Mouse (Mus musculus): ENCODE data around the gene H2-DMb2. TPM values are rescaled to one million over a fixed set of nuclear protein-coding genes. Genes with fewer than 3 reads are reported as not detected.

The H2-DMb2 gene
- 8.5 TPM for polyA plus RNA-seq (2017; shearing (Covaris generic))

DNA sequence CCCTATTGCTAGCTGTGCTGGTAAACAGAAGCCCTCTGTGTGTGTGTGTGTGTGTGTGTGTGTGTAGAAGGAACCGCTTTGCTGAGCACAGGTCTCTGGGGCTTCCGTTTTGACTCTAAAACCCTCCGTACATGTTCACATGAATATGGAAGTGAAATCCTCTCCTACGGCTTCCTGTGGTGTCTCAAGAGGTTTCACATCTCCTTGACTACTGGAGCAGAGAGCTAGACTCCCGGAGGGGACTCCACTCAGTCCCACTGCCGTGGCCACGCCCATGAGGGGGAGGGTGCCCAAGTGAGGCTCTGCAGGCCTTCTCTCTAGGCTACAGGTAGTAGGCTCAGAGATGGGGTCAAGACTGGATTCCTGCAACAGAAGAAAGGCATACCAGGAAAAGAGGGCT lies at the start of gene H2-DMb2:
TSS of gene H2-DMb2 (plus strand) at position 275 of the 400 bp plus-strand sequence.

DNA sequence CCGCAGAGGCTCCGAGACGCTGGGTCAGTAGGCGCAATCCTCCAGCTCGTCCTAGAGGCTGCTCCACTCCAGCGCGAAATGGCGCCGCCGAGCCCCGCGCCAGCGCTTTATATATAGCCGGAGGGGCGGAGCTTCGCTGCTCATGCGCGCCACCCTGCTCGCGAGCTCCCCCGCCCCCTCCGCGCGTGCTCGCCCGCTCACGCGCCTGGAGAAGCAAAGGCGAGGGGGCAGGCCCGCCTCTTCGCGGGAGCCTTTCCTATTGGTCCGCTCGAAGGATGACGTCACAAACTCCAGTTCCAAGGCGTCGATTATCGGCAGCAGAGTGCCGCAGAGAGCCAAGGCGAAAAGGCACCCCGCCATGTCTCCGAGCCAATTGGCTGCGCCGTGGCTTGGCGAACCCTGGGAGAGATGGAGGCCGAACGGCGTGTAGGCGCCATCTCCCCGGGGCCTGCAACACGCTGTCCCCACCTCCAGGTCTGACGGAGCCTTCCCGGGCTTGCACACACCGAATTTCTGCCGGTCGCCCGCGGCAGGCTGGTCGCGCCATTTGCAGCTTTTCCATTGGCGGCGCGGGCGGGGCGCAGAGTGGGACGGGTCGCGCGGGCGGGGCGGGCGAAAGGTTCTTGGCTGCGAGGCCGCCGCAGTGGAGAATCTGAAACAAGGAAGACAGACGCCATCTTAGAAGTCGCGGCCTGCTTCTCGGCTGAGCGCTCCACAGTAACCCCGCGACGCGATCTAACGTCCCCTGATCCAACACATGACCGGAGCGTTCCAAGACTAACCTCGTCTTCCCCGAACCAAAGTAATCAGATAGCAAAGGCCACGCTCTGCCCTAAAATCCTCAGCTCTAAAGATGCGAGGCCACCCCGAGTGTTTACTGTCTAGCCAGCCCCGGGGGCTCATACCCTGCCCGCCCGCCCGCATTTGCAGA lies 23.6 kb upstream of the H2-DMb2 start, which contains the start of gene H2-DMa:
TSS of gene H2-DMa (plus strand) at position 293 of the 931 bp plus-strand sequence.

DNA sequence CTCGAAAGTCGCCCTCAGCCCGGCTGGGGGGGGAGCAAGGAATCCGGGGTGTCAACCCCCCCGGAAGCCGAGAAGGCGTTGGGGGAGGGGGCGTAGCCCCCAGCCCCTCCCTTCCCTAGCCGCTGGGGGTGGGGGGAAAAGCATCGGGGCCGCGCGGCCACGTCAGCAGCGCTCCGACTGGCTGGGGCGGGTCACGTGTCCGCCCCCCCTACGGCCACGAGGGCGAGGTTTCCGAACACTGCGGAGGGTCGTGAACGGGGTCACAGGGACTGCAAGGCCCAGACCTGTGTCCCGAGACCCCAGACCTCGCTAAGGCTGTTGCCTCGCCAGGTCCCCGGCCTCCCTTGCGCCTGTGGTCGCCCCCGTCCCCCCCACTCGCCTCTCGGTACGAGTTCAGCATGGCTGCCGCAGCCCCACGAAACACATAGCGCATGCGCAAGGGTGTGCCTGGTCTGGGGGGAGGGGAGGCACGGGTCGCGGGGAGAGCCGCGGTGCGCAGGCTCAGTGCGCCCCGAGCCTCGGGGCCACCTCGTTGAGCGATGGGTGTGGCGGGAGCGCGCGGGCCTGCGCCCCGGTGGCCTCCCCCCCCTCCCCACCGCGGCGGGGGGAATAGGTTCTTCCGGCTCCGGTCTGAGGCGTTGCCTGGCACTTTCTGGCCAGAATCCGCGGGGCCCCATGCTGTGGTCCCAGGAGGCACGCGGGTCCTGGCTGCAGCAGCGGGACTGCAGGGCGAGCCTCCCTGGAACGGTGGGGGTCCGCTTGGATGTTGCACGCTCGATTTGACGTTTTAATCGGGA lies 20.7 kb upstream of the H2-DMb2 start, which contains the start of gene Brd2:
TSS of gene Brd2 (minus strand) at position 447 of the 797 bp plus-strand sequence.

DNA sequence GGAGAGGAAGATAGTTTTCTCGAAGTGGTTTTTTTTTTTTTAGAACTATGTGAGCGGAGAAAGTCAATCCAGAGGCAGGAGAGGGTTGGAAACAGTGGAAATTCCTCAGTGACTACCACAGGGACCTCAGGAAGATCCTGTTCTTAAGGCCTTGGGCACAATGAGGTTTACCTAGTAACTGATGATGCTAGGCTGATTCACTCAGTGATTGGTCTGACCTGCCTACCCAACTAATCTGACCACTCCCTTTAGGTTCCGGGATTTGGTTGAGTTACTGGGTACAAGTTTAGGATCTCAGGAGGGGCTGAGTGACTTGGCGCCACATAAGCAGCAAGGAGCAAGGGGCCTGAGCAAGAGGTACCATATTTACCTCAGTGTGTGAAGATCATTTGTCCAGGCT lies 9.8 kb downstream of the H2-DMb2 start, which contains the start of gene H2-DMb1:
TSS of gene H2-DMb1 (plus strand) at position 150 of the 400 bp plus-strand sequence.

DNA sequence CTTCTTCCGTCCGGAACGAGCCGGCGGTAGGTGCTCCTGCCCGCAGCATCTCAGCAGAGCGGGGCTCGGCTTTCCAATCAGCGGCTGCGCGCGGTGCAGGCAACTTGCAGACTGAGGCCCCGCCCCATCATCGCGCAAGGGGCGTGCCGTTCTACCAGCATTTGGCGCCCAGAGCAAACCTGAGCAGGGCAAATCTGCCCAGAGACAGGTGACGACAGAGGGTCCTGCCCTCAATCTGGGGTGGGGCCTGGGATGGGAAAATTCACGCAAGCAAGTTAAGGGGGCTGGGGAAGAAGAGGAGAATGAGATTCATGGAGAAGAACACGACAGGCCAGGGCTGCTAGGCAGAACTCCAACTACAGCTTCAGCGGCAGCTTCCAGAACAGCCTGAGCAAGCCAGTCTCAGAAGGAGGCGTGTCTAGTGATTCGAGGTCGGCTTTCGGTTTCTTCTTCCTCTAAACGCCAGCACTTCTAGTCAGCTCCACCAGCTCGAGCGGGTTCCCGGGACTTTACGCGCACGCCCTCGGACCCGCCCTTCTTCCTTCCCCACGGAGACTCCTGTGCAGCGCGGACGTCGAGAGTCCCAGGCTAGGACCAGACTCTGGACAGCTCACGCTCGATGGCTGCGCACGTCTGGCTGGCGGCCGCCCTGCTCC lies 44.3 kb downstream of the H2-DMb2 start, which contains the start of the genes Tap1 and Psmb9:
TSS of gene Tap1 (plus strand) at position 293 of the 656 bp plus-strand sequence.
TSS of gene Psmb9 (minus strand) at position 504 of the 656 bp plus-strand sequence.

DNA sequence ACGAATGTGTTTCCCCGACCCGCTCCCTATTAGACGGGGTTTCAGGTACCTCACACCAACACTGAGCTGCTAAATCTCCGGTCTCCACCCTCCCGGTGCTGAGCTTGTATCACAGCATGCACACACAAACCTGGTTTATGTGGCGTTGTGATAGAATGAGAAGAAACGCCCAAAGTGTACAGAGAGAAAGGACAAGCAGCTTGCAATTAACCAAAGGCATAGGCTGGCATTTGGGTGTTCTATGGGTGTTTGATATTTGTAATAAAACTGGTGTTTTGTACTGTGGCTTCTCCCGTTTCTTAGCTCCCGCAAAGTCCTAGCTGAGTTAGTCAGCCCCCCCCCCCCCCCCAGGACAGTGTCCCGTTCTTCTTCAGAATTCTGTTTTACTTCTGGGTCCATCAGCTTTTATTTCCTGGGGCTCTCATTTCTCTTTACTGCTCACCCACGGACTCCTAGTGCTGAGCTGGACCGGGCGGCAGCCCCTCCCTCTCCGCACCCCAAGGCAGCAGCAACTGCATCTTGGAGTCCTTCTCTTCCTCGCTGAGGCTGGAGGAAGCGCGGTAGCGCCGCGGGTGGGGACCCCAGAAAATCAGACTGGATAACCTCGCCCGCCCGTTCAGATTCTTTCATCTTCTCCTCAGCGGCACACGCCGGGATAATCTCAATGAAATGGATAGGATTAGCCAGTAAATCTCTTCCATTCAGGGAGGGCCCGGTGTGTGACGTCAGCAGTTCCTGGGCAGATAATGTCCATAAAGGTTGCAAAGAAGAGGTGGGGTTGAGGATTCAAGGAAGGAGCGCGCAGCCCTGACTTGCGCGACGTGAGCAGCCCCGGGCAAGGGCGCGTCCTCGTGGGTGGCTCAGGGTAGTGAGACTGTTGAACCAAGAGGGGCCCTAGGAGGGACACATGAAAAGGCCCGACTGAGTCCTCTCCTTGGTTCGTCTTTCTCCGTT lies 54.1 kb downstream of the H2-DMb2 start, which contains the start of gene Psmb8:
TSS of gene Psmb8 (plus strand) at position 781 of the 954 bp plus-strand sequence.

Other genes with a start within 250 kb of the H2-DMb2 start
- 3.8 TPM for gene Platr17, start 238.2 kb upstream of the H2-DMb2 start, polyA plus RNA-seq (2017; shearing (Covaris generic))
- gene Daxx, start 233.9 kb upstream of the H2-DMb2 start, polyA plus RNA-seq (2017; shearing (Covaris generic)), result 134 TPM
- gene Tapbp, start 227.4 kb upstream of the H2-DMb2 start, polyA plus RNA-seq (2017; shearing (Covaris generic)), result 751 TPM
- gene Zbtb22, start 227.4 kb upstream of the H2-DMb2 start, polyA plus RNA-seq (2017; shearing (Covaris generic)), result 22.8 TPM
- 165 TPM for gene Rgl2, start 213.8 kb upstream of the H2-DMb2 start, polyA plus RNA-seq (2017; shearing (Covaris generic))
- 132 TPM for gene Pfdn6, start 203.0 kb upstream of the H2-DMb2 start, polyA plus RNA-seq (2017; shearing (Covaris generic))
- 64.9 TPM for gene Wdr46, start 202.6 kb upstream of the H2-DMb2 start, polyA plus RNA-seq (2017; shearing (Covaris generic))
- 34.8 TPM for gene B3galt4, start 191.8 kb upstream of the H2-DMb2 start, polyA plus RNA-seq (2017; shearing (Covaris generic))
- gene Vps52, start 187.5 kb upstream of the H2-DMb2 start, polyA plus RNA-seq (2017; shearing (Covaris generic)), result 96.8 TPM
- gene Rps18, start 187.3 kb upstream of the H2-DMb2 start, polyA plus RNA-seq (2017; shearing (Covaris generic)), result 2,339 TPM
- 13,592 TPM for gene H2-K1, start 143.0 kb upstream of the H2-DMb2 start, polyA plus RNA-seq (2017; shearing (Covaris generic))
- 24.7 TPM for gene Ring1, start 118.6 kb upstream of the H2-DMb2 start, polyA plus RNA-seq (2017; shearing (Covaris generic))
- 47.8 TPM for gene H2-Ke6, start 115.2 kb upstream of the H2-DMb2 start, polyA plus RNA-seq (2017; shearing (Covaris generic))
- gene Slc39a7, start 111.6 kb upstream of the H2-DMb2 start, polyA plus RNA-seq (2017; shearing (Covaris generic)), result 165 TPM
- 25.2 TPM for gene Rxrb, start 111.5 kb upstream of the H2-DMb2 start, polyA plus RNA-seq (2017; shearing (Covaris generic))
- 3.0 TPM for gene Col11a2, start 103.9 kb upstream of the H2-DMb2 start, polyA plus RNA-seq (2017; shearing (Covaris generic))
- 41.7 TPM for gene H2-Oa, start 51.0 kb upstream of the H2-DMb2 start, polyA plus RNA-seq (2017; shearing (Covaris generic))
- 118 TPM for gene H2-DMa, start 23.8 kb upstream of the H2-DMb2 start, polyA plus RNA-seq (2017; shearing (Covaris generic))
- 172 TPM for gene Brd2, start 20.7 kb upstream of the H2-DMb2 start, polyA plus RNA-seq (2017; shearing (Covaris generic))
- 7.1 TPM for gene H2-DMb1, start 9.8 kb downstream of the H2-DMb2 start, polyA plus RNA-seq (2017; shearing (Covaris generic))
- 543 TPM for gene Tap1, start 44.2 kb downstream of the H2-DMb2 start, polyA plus RNA-seq (2017; shearing (Covaris generic))
- 552 TPM for gene Psmb9, start 44.5 kb downstream of the H2-DMb2 start, polyA plus RNA-seq (2017; shearing (Covaris generic))
- gene Psmb8, start 54.4 kb downstream of the H2-DMb2 start, polyA plus RNA-seq (2017; shearing (Covaris generic)), result 1,460 TPM
- 505 TPM for gene Tap2, start 60.2 kb downstream of the H2-DMb2 start, polyA plus RNA-seq (2017; shearing (Covaris generic))
- gene H2-Ob, start 95.6 kb downstream of the H2-DMb2 start, polyA plus RNA-seq (2017; shearing (Covaris generic)), result 106 TPM
- 50.9 TPM for gene H2-Ab1, start 114.4 kb downstream of the H2-DMb2 start, polyA plus RNA-seq (2017; shearing (Covaris generic))
- 34.5 TPM for gene H2-Aa, start 144.5 kb downstream of the H2-DMb2 start, polyA plus RNA-seq (2017; shearing (Covaris generic))
- 26.1 TPM for gene H2-Eb1, start 162.6 kb downstream of the H2-DMb2 start, polyA plus RNA-seq (2017; shearing (Covaris generic))
- 0.26 TPM for gene H2-Eb2, start 182.4 kb downstream of the H2-DMb2 start, polyA plus RNA-seq (2017; shearing (Covaris generic))
- 0.45 TPM for gene Btnl2, start 211.5 kb downstream of the H2-DMb2 start, polyA plus RNA-seq (2017; shearing (Covaris generic))
- gene Btnl1, start 233.8 kb downstream of the H2-DMb2 start, polyA plus RNA-seq (2017; shearing (Covaris generic)), result not detected

All from inflammation-experienced regulatory T-cells, adult 16 weeks (primary cell).